Mouse (Mus musculus) heart, embryonic 14.5 days (tissue): ENCODE results near the gene Vipr2. TPM values are rescaled to one million over a fixed set of nuclear protein-coding genes. Genes with fewer than 3 reads are reported as not detected.

ENCODE experiments used
- ATAC-seq: fragments of 200-750 bp; cut with Nextera tagmentation; 2 replicates; pipeline ENCODE4 v1.8.0; 2017; ENCODE audit warnings: low read depth, moderate TSS enrichment; ENCODE audit not compliant: insufficient number of reproducible peaks, insufficient read depth, low FRiP score
- H3K27ac ChIP-seq, 2 experiments: fragments of 200-500 bp in 1 of 2; fragments of 300-500 bp in 1 of 2; sonication (generic) in 1 of 2; replicated peaks in 1 of 2; 2 replicates each; pipeline ENCODE4 v1.5.1; 2012 to 2014; ENCODE audit warnings: low read depth in 2 of 2, low read length in 2 of 2, control low read depth in 1 of 2, mild to moderate bottlenecking in 1 of 2, mixed read lengths in 1 of 2; ENCODE audit not compliant: control insufficient read depth in 1 of 2, insufficient read depth in 1 of 2
- H3K27me3 ChIP-seq: fragments of 300-500 bp; sonication (generic); 2 replicates; pipeline ENCODE4 v1.6.1; 2014; ENCODE audit warnings: mild to moderate bottlenecking, low read length, control low read depth; ENCODE audit not compliant: control insufficient read depth, insufficient read depth
- H3K36me3 ChIP-seq: fragments of 300-500 bp; sonication (generic); 2 replicates; pipeline ENCODE4 v1.6.1; 2014; ENCODE audit warnings: mild to moderate bottlenecking, control low read depth, low read length, mixed read lengths; ENCODE audit not compliant: control insufficient read depth, insufficient read depth
- H3K4me1 ChIP-seq, 2 experiments: fragments of 200-500 bp in 1 of 2; fragments of 300-500 bp in 1 of 2; sonication (generic) in 1 of 2; 2 replicates each; pipeline ENCODE4 v1.6.1; 2012 to 2014; ENCODE audit warnings: low read length in 2 of 2, control low read depth in 1 of 2, mixed read lengths in 1 of 2; ENCODE audit not compliant: control insufficient read depth in 2 of 2, insufficient read depth in 2 of 2
- H3K4me2 ChIP-seq: fragments of 300-500 bp; sonication (generic); 2 replicates; pipeline ENCODE4 v1.6.1; 2014; ENCODE audit warnings: mild to moderate bottlenecking, low read length
- H3K4me3 ChIP-seq, 2 experiments: fragments of 200-500 bp in 1 of 2; fragments of 300-500 bp in 1 of 2; sonication (generic) in 1 of 2; 2 replicates each; pipeline ENCODE4 v1.5.1; 2012 to 2014; ENCODE audit warnings: low read length in 2 of 2, mild to moderate bottlenecking in 2 of 2, control low read depth in 1 of 2, low read depth in 1 of 2, moderate library complexity in 1 of 2; ENCODE audit not compliant: control insufficient read depth in 1 of 2, insufficient read depth in 1 of 2
- H3K9ac ChIP-seq: fragments of 300-500 bp; sonication (generic); 2 replicates; pipeline ENCODE4 v1.6.1; 2014; ENCODE audit warnings: mild to moderate bottlenecking, low read length
- H3K9me3 ChIP-seq: fragments of 300-500 bp; sonication (generic); 2 replicates; pipeline ENCODE4 v1.6.1; 2016; ENCODE audit warnings: low read length, control low read depth; ENCODE audit not compliant: control insufficient read depth
- WGBS: fragments of 180-500 bp; shearing (Covaris S2); extraction: QIAGEN DNeasy Blood & Tissue Kit; methylation state at CpG from one replicate; pipeline ENCODE4 v1.1.7; 2014; 5-methylcytosine and 5-hydroxymethylcytosine counted together
- polyA plus RNA-seq: library from polyadenylated mRNA; unstranded; fragments of >200 nt; fragmentation: Nextera tagmentation; extraction: Ambion mirVana; gene quantifications from 2 replicates; pipeline ENCODE4 v1.2.1, GENCODE M21; 2014

Gene Vipr2
- polyA plus RNA-seq = 0.74 and 0.95 TPM in 2 replicates

- H3K4me1 ChIP-seq = peaks cover 0 to 2% of the 10 kb centered on the region in 2 experiments; a peak in 1 of 4 replicates
- peak within 1 kb of the TSS; percentile 53 to 64 for H3K4me3 ChIP-seq
- H3K9me3 ChIP-seq = no peaks in the 10 kb centered on the region
- WGBS = 6% methylated on average over 32 of the region's 33 CpGs
- H3K27me3 ChIP-seq = peaks cover 30% of the 10 kb centered on the region
- peak; percentile 54; the same call in 1 of the 2 replicates for ATAC-seq
- peak within 1 kb of the TSS; percentile 97 for H3K4me2 ChIP-seq
- peak within 1 kb of the TSS; percentile 69 for H3K9ac ChIP-seq
- H3K36me3 ChIP-seq = no peaks in the 10 kb centered on the region
- H3K27ac ChIP-seq = no peak within 1 kb of the TSS
Measured at GRCm38 (mm10) chr12:116077074-116077854, at the start of gene Vipr2. Gene Vipr2 (plus strand): TSS chr12:116077726.

- H3K4me3 ChIP-seq = no peak overlapping the region
- H3K27ac ChIP-seq = no peak overlapping the region
- H3K9me3 ChIP-seq = 0 out of 2 replicates have a peak, but pooled peaks cover 5% of the 10 kb centered on the region
- H3K27me3 ChIP-seq = no peaks in the 10 kb centered on the region
- no peaks in the 10 kb centered on the region for H3K4me1 ChIP-seq
- no peak overlapping the region for H3K4me2 ChIP-seq
- H3K9ac ChIP-seq = no peak overlapping the region
- ATAC-seq = no peak
- no peaks in the 10 kb centered on the region for H3K36me3 ChIP-seq
- WGBS = 49% methylated on average over 2 of the region's 2 CpGs
Measured at GRCm38 (mm10) chr12:116028095-116028494, 49.4 kb upstream of the Vipr2 start.

- H3K9me3 ChIP-seq = 0 out of 2 replicates have a peak, but pooled peaks cover 8% of the 10 kb centered on the region
- ATAC-seq = no peak
- WGBS = 50% methylated on average over 5 of the region's 5 CpGs
- H3K36me3 ChIP-seq = no peaks in the 10 kb centered on the region
- H3K27me3 ChIP-seq = no peaks in the 10 kb centered on the region
- no peak overlapping the region for H3K4me2 ChIP-seq
- no peak overlapping the region for H3K4me3 ChIP-seq
- H3K27ac ChIP-seq = no peak overlapping the region
- H3K4me1 ChIP-seq = no peaks in the 10 kb centered on the region
- no peak overlapping the region for H3K9ac ChIP-seq
Measured at GRCm38 (mm10) chr12:116035346-116035745, 42.2 kb upstream of the Vipr2 start.

- Histone ChIP-seq H3K27ac (no peak overlapping the region), H3K4me2 (no peak overlapping the region), H3K36me3 (no peaks in the 10 kb centered on the region), H3K4me1 (peaks cover 3 to 9% of the 10 kb centered on the region in 2 experiments), H3K9ac (no peak overlapping the region), H3K9me3 (no peaks in the 10 kb centered on the region), H3K4me3 (no peak overlapping the region), H3K27me3 (no peaks in the 10 kb centered on the region)
- ATAC-seq = no peak
- WGBS = 69% methylated on average over 5 of the region's 5 CpGs
Measured at GRCm38 (mm10) chr12:116044785-116045184, 32.7 kb upstream of the Vipr2 start.

- 1% methylated on average over 55 of the region's 55 CpGs for WGBS
- Histone ChIP-seq H3K27ac (peak within 1 kb of the TSS; percentile 94 to 96), H3K9me3 (no peaks in the 10 kb centered on the region), H3K36me3 (no peaks in the 10 kb centered on the region), H3K4me3 (peak within 1 kb of the TSS; percentile 86 to 97), H3K4me1 (peaks cover 3 to 9% of the 10 kb centered on the region in 2 experiments), H3K4me2 (peak within 1 kb of the TSS; percentile 74), H3K27me3 (no peaks in the 10 kb centered on the region), H3K9ac (peak within 1 kb of the TSS; percentile 91)
- ATAC-seq = peak; percentile 98
Measured at GRCm38 (mm10) chr12:116047440-116048377, 29.8 kb upstream of the Vipr2 start, which contains the start of gene Zfp386. Gene Zfp386 (plus strand): TSS chr12:116047724.

GRCm38 (mm10) chr12:116048766-116049165, 28.8 kb upstream of the Vipr2 start:
- peak overlapping the region in 1 of 2 experiments; percentile 86; a peak in 3 of 4 replicates for H3K4me3 ChIP-seq
- peaks cover 3 to 9% of the 10 kb centered on the region in 2 experiments for H3K4me1 ChIP-seq
- H3K4me2 ChIP-seq = peak overlapping the region; percentile 74
- H3K9me3 ChIP-seq = no peaks in the 10 kb centered on the region
- no peaks in the 10 kb centered on the region for H3K27me3 ChIP-seq
- H3K9ac ChIP-seq = peak overlapping the region; percentile 91
- no peak for ATAC-seq
- WGBS = 69% methylated on average over 7 of the region's 7 CpGs
- H3K27ac ChIP-seq = no peak overlapping the region
- no peaks in the 10 kb centered on the region for H3K36me3 ChIP-seq

- 87% methylated on average over 3 of the region's 3 CpGs for WGBS
- Histone ChIP-seq H3K4me1 (peaks cover 3 to 9% of the 10 kb centered on the region in 2 experiments), H3K9me3 (no peaks in the 10 kb centered on the region), H3K36me3 (peaks cover 2% of the 10 kb centered on the region; the same call in 1 of the 2 replicates), H3K27ac (no peak overlapping the region), H3K27me3 (no peaks in the 10 kb centered on the region), H3K4me2 (no peak overlapping the region), H3K4me3 (no peak overlapping the region; a peak in 1 of 4 replicates), H3K9ac (peak overlapping the region; percentile 91; the same call in 1 of the 2 replicates)
- ATAC-seq = no peak
Measured at GRCm38 (mm10) chr12:116049236-116049635, 28.3 kb upstream of the Vipr2 start.
